Mouse (Mus musculus): ENCODE results near the gene Nnmt. TPM values are rescaled to one million over a fixed set of nuclear protein-coding genes. Genes with fewer than 3 reads are reported as not detected.

The Nnmt gene
- total RNA-seq, 2 experiments from 2014 or later = not detected

DNA sequence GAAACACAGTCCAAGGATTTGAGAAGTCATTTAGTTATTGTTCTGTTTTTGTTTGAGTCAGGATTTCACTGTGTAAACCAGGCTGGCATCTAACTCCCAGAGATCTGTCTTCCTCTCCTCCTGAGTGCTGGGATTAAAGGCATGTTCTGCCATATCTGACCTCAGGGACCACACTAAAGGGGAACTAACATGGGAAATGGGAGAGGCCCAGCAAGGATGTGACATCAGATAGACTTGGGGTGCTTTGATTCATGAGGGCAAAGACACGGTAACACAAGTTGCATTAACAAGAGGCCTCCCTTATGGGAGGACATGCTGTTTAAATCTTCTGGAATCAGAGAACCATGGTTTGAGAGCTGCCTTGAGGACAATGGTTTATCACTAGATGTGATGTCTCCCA, 24.1 kb downstream of the Nnmt start:
- peak; percentile 30; the same call in 1 of the 2 replicates for ATAC-seq (replicated peaks; ENCODE audit: poor library complexity, severe bottlenecking)

GRCm38 (mm10) chr9:48562388-48562787, 42.6 kb downstream of the Nnmt start:
- no peak for ATAC-seq (replicated peaks; ENCODE audit: poor library complexity, severe bottlenecking)

- ATAC-seq (replicated peaks; ENCODE audit: poor library complexity, severe bottlenecking) = 0 out of 2 replicates have a peak, but pooled peaks have one; percentile 31
Observed at GRCm38 (mm10) chr9:48559482-48560139, 45.3 kb downstream of the Nnmt start.

DNA sequence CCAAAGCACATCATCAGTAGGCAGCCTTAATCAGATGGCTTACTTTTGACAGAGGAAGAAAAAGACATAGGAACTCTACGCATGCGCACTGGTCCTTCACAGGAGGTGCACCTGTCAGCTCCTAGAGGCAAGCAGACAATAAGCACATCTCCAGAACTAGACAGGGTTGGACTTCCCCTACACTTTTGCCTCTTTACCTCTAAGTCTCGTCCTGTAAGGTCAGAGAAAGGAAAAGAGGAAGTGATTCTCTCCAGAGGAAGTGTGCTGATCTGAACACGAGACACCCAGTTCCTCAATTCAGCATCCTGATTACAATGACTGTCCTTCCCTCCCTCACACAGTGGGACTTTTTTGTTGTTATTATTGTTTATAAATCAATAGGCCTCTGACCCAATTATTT, 46.3 kb downstream of the Nnmt start:
- peak; percentile 99 for ATAC-seq (replicated peaks; ENCODE audit: poor library complexity, severe bottlenecking)

DNA sequence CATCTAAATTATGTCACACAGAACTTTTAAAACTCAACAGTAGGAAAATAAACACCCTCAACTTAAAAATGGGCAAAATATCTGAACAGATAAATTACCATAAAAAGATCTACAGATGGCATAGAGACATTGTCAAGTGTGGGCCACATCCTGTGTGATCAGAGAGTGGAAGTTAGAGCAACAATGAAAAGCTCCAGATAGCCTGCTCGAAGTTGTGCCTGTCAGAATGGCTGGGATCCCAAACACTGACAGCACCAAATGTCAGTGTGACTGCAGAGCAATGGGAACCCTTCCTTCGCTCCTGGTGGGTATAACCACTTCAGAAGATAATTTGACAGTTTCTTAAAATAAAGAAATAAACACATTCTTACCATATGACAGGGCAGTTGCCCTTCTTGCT, 55.9 kb downstream of the Nnmt start:
- ATAC-seq (replicated peaks; ENCODE audit: poor library complexity, severe bottlenecking) = no peak

DNA sequence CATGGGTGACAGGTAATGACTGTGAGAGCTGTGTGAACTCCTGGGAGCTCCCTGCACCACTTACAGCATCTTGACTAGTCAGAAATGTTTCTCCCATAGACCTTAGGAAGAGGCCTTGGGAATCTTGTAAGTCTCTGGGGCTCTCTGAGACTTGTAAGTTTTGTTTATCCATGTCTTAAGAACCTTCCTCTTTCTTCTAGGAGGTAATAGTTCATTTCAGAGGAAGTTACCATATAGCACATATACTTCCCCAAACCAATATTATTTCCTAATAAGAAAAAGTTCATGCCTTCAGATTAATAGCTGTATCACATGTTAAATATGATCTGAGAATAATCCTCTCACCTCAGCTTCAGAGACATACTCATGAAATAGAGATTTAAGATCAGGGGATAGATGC, 57.7 kb downstream of the Nnmt start:
- ATAC-seq (replicated peaks; ENCODE audit: poor library complexity, severe bottlenecking) = peak; percentile 50

Other genes starting within 250 kb of the Nnmt start
- 93.9 and 124 TPM in 2 replicates for gene Rexo2, start 124.5 kb downstream of the Nnmt start, total RNA-seq (2014; fragmentation: Nextera tagmentation)
- 131 and 156 TPM in 2 replicates for gene Rexo2, start 124.5 kb downstream of the Nnmt start, total RNA-seq (2017)
- gene Rbm7, start 109.9 kb downstream of the Nnmt start, total RNA-seq (2014; fragmentation: Nextera tagmentation) = 76.4 and 85.5 TPM in 2 replicates
- gene Rbm7, start 109.9 kb downstream of the Nnmt start, total RNA-seq (2017) = 105 and 130 TPM in 2 replicates
- 4.6 and 25.5 TPM in 2 replicates for gene Gm5617, start 109.7 kb downstream of the Nnmt start, total RNA-seq (2014; fragmentation: Nextera tagmentation)
- 0.52 and 4.2 TPM in 2 replicates for gene Gm5617, start 109.7 kb downstream of the Nnmt start, total RNA-seq (2017)
- 6.3 and 10.0 TPM in 2 replicates for gene Zbtb16, start 231.1 kb upstream of the Nnmt start, total RNA-seq (2014; fragmentation: Nextera tagmentation)
- 7.0 and 10.1 TPM in 2 replicates for gene Zbtb16, start 231.1 kb upstream of the Nnmt start, total RNA-seq (2017)